Mouse (Mus musculus) ES-Bruce4 (cell line): Measurements from ENCODE around the gene Gsta2.
"Not testable (repeated sequence)": the region's sequence is repeated elsewhere in the genome, so short reads cannot be mapped to it uniquely, and the experiment has no call there.

Source experiments
- CTCF ChIP-seq: IDR thresholded peaks from one replicate; pipeline ENCODE4 v1.8.1; 2011; ENCODE audit warnings: low read depth, low read length
- EP300 ChIP-seq: IDR thresholded peaks from 2 replicates; pipeline ENCODE4 v1.6.1; 2011; ENCODE audit warnings: low read depth, low read length; ENCODE audit not compliant: insufficient read depth
- POLR2A ChIP-seq: IDR thresholded peaks from one replicate; pipeline ENCODE4 v1.8.1; 2011; ENCODE audit warnings: low read length; ENCODE audit not compliant: insufficient read depth

- not testable (repeated sequence) for TF ChIP-seq CTCF, EP300, POLR2A
Observed at GRCm38 (mm10) chr9:78337050-78337449, 18.5 kb downstream of the Gsta2 start.
